Mouse (Mus musculus) cortical plate, adult 2 months (tissue): Measurements from ENCODE around the gene Guca1a.

Experiments used
- CTCF ChIP-seq: fragments of 200-500 bp; IDR thresholded peaks from 2 replicates; pipeline ENCODE4 v1.5.1; 2011; ENCODE audit warnings: mild to moderate bottlenecking, control low read depth, low read length; ENCODE audit not compliant: insufficient read depth; ENCODE audit errors: extremely low read depth
- POLR2A ChIP-seq: fragments of 200-500 bp; IDR thresholded peaks from 2 replicates; pipeline ENCODE4 v1.6.1; 2011; ENCODE audit warnings: mild to moderate bottlenecking, low read length, control low read depth; ENCODE audit not compliant: insufficient read depth; ENCODE audit errors: extremely low read depth

GRCm38 (mm10) chr17:47385145-47385544 lies 15.2 kb downstream of the Guca1a start, which contains the start of gene Guca1b:
- no peak for TF ChIP-seq CTCF
- TF ChIP-seq POLR2A, result no peak
